Mouse (Mus musculus): Measurements from ENCODE around the gene Olfr33.
A peak's percentile ranks its signal among the peaks of the same experiment; 100 is the strongest.

Olfr33 gene

DNA sequence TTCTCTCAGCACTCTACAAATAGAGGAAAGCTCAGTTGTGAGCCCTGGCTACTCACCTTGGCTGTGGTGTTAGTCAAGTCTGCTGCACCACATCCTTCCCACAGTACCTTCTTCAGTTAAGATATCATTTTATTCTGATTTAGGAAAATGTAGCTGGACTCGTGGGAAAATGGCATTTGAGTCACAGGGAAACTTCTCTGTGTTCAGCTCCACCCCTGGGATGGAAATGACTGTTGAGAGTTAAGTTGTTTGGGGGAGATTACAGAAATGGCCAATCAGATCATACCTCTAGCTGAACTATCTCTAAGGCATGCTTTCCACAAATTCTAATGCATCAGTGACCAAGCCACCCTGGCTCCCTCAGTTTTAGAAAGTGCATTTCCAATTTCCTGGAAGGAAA is at the start of gene Olfr33:
TSS of gene Olfr33 (minus strand) at position 101 of the 400 bp plus-strand sequence.
- no peak for DNase-seq

DNA sequence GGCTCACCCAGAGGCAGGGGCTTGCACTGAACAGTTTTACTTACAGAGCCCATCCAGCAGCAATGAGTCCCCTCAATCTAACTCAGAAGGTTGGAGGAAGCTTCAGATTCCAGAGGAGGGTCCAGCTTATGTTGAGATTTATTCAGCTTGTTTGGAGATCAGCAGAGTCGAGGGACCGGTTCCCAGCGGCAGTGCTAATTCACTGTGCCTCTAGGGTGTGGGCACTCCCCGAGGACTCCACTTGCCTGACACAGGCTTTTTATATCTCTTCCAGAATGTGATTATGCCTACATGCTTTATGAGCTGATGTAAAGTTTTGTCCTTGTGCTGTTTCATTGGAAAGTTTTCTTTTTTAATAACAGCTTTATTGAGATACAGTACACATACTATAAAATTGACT is 40.4 kb upstream of the Olfr33 start, which contains the start of the genes Olfr560 and Olfr78:
TSS of gene Olfr560 (minus strand) at position 101 of the 400 bp plus-strand sequence.
TSS of gene Olfr78 (minus strand) at position 206 of the 400 bp plus-strand sequence.
- DNase-seq, result no peak

DNA sequence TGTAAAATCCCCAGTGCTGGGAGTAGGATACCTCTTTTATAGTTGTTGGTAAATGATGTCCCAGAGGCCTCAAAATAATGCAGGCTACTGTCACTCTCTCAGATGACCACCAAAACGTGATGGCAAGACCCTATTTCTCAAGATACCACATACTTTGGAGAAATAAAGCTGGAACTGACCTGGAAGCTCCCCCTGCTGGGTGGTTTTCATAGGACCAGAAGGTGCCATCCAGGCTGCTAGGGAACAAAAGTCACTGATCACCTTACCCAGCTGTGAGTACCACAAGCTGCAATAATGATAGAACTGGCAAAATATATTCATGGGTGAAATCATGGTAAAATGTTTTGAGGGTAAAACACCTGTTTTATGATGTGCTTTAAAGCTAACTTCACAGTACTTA is 33.2 kb upstream of the Olfr33 start:
- DNase-seq, result peak in 1 of 2 experiments; percentile 2

DNA sequence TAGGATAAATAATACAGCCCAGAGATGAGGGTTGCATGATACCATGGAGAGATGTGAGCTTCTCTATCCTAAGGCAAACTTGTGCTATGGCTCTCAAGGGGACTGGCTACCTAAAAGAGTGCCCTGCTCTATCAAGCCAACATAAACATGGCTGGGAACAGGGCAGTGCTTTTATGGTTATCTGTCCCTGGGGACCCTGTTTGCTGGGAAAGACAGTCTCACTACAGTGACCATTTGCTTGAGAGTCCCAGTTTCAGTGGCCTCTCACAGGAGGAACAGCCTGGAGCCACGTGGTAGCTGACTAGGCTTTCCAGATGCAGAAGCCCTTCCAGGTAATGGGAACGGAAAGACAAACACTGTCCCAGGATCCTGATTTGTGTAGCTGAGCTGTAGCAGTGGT is 18.8 kb upstream of the Olfr33 start:
- DNase-seq, result no peak

DNA sequence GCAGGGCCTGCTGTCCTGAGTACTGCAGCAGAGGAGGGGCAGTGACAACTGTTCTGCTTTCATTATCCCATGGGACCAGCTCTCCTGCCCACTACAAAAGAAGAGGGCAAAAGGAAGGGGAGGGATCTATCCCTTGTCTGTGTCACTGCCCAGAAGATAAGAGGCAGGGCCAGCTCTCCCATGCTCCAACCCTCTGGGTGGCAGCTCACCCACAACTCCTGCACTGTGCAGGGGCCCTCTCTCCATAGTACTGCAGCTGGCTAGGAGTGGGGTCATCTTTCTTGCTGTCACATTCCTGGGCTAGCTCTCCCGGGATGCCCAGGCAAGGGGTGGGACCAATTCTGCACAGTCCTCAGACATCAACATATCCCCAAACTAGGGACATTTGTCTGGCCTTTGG is 14.9 kb upstream of the Olfr33 start:
- no peak for DNase-seq

DNA sequence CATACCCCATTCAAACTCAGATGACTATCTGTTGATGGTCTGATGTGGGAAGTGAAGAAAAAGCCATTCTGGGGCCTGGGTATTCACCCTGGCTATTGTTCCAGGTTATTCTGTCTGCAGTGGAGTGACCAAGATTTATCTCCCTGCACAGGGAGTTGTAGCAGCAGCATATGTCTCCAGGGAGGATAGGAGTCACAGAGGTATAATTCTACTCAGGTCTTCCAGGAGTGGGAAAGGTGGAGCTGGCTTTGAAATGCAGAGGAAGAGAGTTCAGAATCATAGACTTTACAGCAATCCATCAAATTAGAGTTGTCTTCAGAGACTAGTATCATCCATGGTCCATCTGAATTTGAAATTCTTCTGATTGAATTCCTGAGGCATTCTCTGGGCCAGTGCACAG is 8.5 kb upstream of the Olfr33 start, which contains the start of gene Olfr559:
TSS of gene Olfr559 (minus strand) at position 101 of the 400 bp plus-strand sequence.
- DNase-seq, result no peak

DNA sequence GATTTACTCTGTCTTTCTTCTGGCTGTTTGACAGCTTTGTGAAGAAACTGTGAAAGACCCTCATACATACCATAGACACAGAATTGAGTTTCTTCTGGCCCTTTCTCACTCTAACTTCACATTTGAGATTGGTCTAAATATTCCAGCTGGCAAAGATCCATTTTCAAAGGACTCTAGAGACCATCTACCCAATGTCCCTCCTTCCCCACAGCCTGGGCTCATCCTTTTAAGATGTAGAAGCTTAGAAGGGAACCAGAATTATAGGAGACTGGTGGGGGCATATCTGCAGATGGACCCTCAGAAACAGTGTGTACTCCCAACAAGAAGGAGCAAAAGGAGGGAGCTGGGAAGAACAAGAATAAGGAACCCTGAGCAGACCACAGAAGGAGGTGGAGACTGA is 17.0 kb downstream of the Olfr33 start, which contains the start of gene Olfr558:
TSS of gene Olfr558 (plus strand) at position 301 of the 400 bp plus-strand sequence.
- no peak for DNase-seq

DNA sequence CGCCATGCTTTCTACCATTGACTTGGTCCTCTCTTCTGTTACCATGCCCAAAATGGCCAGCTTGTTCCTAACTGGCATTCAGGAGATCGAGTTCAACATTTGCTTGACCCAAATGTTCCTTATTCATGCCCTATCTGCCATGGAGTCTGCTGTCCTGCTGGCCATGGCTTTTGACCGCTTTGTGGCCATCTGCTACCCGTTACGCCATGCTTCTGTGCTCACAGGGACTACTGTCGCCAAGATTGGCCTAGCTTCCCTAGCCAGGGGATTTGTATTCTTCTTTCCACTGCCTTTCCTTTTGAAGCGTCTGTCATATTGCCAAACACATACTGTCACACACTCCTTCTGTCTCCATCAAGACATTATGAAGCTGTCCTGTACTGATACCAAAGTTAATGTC is 20.4 kb downstream of the Olfr33 start:
- DNase-seq, result peak; percentile 29 to 54

DNA sequence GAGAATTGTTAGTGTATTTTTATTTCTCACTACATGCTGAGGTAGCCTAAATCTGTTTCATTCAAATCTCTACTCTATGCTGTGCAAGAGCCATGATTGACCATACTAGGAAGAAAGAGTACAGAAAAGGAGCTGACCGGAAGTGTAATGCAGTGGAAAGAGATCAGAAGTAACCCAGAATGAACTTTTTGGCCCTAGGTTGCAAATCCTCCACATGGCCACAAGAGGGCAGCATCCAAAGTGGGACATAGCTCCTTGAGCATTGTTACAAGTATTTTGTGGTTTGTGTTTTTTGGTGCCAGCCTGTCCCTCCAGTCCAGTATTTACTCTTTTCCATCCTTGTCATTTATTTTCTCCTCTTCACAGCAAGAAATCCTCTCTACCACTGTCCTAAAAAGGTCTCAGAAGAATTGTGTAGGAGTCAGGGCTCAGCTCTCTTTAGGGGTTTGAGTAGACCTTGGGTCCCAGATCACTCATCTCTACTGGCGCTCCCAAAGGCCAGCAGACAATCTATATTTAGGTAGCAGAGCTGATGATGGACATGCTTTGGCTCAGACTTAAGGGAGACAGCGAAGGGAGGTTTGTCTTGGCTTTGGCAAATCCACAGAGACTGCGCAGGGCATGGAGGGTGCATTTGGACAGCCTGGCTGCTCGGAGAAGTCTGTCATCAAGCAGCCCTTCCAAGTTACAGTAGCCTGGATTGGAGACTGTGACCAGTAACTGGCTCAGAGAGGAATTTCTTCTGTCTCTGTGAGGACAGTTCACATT is 23.3 kb downstream of the Olfr33 start, which contains the start of gene Olfr557:
TSS of gene Olfr557 (plus strand) at position 553 of the 768 bp plus-strand sequence.
- DNase-seq, result peak; percentile 12 to 45

DNA sequence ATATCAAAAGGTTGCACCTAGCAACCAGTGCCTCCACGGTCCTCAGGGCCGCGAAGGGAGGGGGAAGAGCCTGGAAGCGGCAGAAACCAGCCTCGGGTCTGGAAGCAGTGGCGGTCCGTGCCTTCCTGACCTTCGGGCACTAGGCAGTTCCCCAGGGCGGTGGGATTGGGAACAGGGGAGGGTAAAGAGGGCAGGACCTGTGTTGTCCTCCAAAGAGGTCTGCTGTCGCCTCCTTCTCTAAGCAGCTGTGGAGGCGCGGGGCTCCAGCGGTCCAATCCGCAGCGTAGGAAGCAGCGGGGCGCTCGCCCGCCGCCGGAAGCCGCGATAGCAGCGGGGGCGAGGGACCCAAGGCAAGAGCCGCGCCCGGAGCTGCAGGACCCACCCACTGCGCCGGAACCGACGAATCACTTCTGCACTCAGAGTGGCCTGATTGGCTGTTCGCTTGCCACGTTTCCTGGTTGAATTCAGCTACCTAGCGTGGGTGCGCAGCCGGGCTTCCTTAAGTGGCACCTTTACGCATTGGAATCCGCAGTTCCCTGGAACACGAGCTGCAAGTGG is 31.8 kb downstream of the Olfr33 start, which contains the start of gene Trim68:
TSS of gene Trim68 (minus strand) at position 384 of the 558 bp plus-strand sequence.
- peak; percentile 74 to 87 for DNase-seq

DNA sequence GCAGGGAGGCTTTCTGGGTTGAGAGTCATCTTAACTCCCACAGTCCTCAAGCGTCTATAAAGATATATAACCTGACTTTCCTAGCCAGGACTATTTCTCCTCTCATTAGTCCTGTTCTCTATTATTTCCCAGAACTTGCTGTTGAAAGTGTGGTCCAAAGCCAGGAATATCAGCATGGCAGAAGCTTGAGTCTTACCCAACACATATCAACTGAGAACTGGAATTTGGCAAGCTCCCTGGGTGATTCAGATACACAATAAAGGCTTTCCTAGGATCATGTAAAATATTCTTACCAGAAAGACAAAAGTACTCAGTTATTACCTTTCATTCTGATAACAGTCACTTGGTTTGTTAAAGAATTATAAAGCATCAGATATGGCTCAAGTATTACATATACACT is 37.0 kb downstream of the Olfr33 start:
- no peak for DNase-seq

DNA sequence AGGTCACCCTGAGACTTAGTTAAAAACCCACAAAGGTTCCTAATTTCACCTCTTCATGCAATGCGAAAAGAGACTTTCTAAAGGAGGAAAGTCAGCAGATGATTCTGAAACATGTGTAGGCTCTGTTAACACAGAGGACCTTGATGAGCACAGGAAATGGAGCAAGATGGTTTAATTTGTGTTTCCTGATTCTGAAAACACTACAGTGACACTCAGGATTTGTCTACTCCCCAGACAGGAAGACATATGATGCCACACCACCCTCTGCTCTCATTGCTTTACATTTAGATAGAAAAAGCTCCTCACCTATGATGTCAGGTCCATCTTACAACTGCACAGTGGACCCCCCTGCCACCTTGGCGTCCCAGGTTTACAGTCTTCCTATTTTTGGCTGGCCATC is 42.6 kb downstream of the Olfr33 start:
- DNase-seq, result no peak

DNA sequence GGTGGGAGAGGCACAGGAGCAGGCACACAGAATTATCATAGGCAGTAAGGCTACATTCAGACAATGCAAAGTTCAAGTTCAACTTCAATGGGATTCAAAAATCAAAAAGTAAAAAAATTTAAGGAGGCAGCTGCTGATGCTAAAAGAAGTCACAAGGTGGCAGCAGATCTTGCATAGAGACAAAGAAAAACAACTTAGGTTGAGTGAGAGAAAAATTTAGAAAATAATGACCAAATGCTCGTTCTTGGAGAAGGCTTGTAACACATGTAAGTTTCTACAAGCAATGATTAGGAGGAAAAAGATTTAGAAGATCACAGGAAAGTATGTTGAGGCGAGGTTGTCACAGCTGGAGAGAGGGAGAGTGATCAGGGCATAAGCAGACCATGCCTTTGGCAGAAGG is 53.5 kb downstream of the Olfr33 start:
- DNase-seq, result no peak

DNA sequence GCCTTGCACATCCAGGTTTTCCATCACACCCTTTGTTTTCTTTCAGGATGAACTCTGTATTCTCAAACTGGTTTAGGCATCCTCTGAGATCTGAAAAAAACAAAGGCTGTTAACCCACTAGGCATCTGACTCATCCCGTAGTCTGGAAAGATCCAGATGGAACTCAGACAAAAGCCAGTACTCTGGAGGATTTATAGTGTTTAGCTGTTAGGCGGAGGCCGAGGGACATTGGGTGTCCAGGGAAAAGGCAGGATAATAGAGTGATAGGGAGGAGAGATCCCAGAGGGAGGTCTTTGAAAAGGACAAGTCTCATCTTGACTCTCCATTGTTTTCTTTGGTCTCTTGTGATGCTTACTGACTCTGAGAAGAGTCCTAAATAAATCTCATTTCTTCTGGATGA is 54.3 kb downstream of the Olfr33 start, which contains the start of gene Olfr556:
TSS of gene Olfr556 (plus strand) at position 301 of the 400 bp plus-strand sequence.
- DNase-seq, result no peak

Measured in cerebellum, postnatal 25 days (tissue).